Comparison of ENCODE assay signal across 18 mouse cellular contexts in the genomic region with DNA sequence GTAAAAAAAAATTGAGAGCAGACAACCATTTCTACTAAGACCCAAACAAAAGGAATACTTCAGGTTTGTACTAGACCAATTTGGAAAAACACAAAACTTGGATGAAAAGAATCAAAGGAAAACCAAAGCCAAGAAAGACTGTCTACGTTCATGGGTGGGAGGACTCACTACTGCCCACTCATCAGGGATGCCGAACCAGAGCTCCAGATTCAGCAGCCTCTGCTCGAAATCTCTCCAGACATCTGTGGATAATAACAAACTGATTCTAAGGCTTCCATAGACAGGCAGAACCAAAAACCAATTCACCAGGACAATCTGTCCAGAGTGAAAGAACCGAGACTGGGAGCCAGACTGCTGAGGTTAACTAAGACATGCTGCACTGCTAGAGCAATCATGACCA.
"Had no signal": no experiment of that assay in that cellular context is flagged by ENCODE, and none has a peak within 500 bp of the region (broad histone marks: within the 10 kb centered on the region; RNA-seq: fewer than 3 reads in every experiment).

No protein-coding gene starts in this region.

- DNase-seq: liver, postnatal 0 days; lung, adult 2 months; lung, postnatal 14 days; lung, postnatal 36 days; right cerebral cortex, postnatal 14 days; thymus, adult 18-20 months; thymus, postnatal 14 days; thymus, postnatal 36 days had no signal

- H3K9me3 ChIP-seq: lung, embryonic 15.5 days; midbrain, embryonic 13.5 days; midbrain, embryonic 15.5 days; neural tube, embryonic 12.5 days; stomach, embryonic 15.5 days had no signal

- H3K27ac ChIP-seq: lung, embryonic 15.5 days; macrophage; midbrain, embryonic 15.5 days; neural tube, embryonic 12.5 days; stomach, embryonic 15.5 days; stomach, postnatal 0 days had no signal

- H3K4me3 ChIP-seq: lung, embryonic 15.5 days; megakaryocyte, embryonic 14.5 days; midbrain, embryonic 13.5 days; midbrain, embryonic 15.5 days; neural tube, embryonic 12.5 days; stomach, embryonic 15.5 days had no signal

- H3K9ac ChIP-seq: liver, postnatal 0 days; lung, embryonic 15.5 days; midbrain, embryonic 13.5 days; midbrain, embryonic 15.5 days; neural tube, embryonic 12.5 days; stomach, embryonic 15.5 days had no signal

- H3K4me2 ChIP-seq: lung, embryonic 15.5 days; midbrain, embryonic 11.5 days; midbrain, embryonic 13.5 days; midbrain, embryonic 15.5 days; neural tube, embryonic 12.5 days; stomach, embryonic 15.5 days had no signal

- H3K27me3 ChIP-seq: lung, embryonic 15.5 days; midbrain, embryonic 13.5 days; midbrain, embryonic 15.5 days; neural tube, embryonic 12.5 days; stomach, embryonic 15.5 days had no signal

- ATAC-seq: liver, postnatal 0 days; lung, postnatal 0 days; midbrain, embryonic 13.5 days; midbrain, embryonic 15.5 days had no signal

- H3K36me3 ChIP-seq: lung, embryonic 15.5 days; midbrain, embryonic 15.5 days; stomach, embryonic 15.5 days had no signal
